Mouse (Mus musculus) limb, embryonic 10.5 days (tissue): ENCODE data around the gene Gnb5. TPM values are rescaled to one million over a fixed set of nuclear protein-coding genes. Genes with fewer than 3 reads are reported as not detected.

ENCODE experiments used
- DNase-seq: peaks from one replicate; pipeline ENCODE4 v3.0.0-alpha.2; 2017; ENCODE audit warnings: low spot score
- H3K27ac ChIP-seq: fragments of 300-500 bp; sonication (generic); 2 replicates; pipeline ENCODE4 v1.5.1; 2016; ENCODE audit warnings: mild to moderate bottlenecking
- H3K27me3 ChIP-seq: fragments of 300-500 bp; sonication (generic); 2 replicates; pipeline ENCODE4 v1.6.1; 2016; ENCODE audit warnings: low read depth, mild to moderate bottlenecking; ENCODE audit not compliant: poor library complexity, severe bottlenecking
- H3K36me3 ChIP-seq: fragments of 300-500 bp; sonication (generic); 2 replicates; pipeline ENCODE4 v1.6.1; 2016; ENCODE audit warnings: mild to moderate bottlenecking, moderate library complexity
- H3K4me1 ChIP-seq: fragments of 300-500 bp; sonication (generic); 2 replicates; pipeline ENCODE4 v1.6.1; 2016
- H3K4me3 ChIP-seq: fragments of 300-500 bp; sonication (generic); 2 replicates; pipeline ENCODE4 v1.5.1; 2016; ENCODE audit warnings: mild to moderate bottlenecking, moderate library complexity
- H3K9me3 ChIP-seq: fragments of 300-500 bp; sonication (generic); replicated peaks from 2 replicates; pipeline ENCODE4 v1.6.1; 2016; ENCODE audit warnings: mild to moderate bottlenecking
- WGBS: fragments of 180-500 bp; shearing (Covaris S2); methylation state at CpG from one replicate; pipeline ENCODE4 v1.1.7; 2016; 5-methylcytosine and 5-hydroxymethylcytosine counted together
- polyA plus RNA-seq: library from polyadenylated mRNA; unstranded; fragments of >200 nt; fragmentation: Nextera tagmentation; extraction: Ambion mirVana; gene quantifications from 2 replicates; pipeline ENCODE4 v1.2.1, GENCODE M21; 2016

Gnb5 gene
- polyA plus RNA-seq, 1 experiment from 2014 or later: 17.8 TPM

GRCm38 (mm10) chr9:75282179-75282578 lies 23.9 kb upstream of the Gnb5 start:
- Histone ChIP-seq H3K9me3 (no peaks in the 10 kb centered on the region), H3K27me3 (peaks cover 11% of the 10 kb centered on the region), H3K4me3 (no peak overlapping the region), H3K27ac (no peak overlapping the region), H3K4me1 (0 out of 2 replicates have a peak, but pooled peaks cover under 1% of the 10 kb centered on the region), H3K36me3 (no peaks in the 10 kb centered on the region)
- no peak for DNase-seq
- 92% methylated on average over 2 of the region's 2 CpGs for WGBS

DNA sequence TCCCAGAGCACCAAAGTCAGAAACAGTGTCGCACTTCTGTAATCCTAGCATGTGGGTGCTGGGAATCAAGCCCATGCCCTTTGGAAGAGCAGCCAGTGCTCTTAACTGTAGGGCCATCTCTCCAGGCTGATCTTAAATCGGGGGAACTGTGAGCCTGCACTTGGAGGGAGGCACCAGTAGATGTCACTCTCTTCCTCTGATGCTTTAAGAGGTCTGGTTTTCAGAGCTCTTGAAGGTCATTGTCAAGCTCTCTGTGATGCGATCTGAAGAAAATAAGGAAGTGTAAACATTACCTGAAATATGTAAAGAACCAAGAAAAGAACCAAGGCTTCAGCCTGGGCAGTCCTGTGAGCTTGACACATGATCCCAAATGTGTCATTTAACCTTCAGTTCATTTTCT lies 23.3 kb upstream of the Gnb5 start:
- H3K9me3 ChIP-seq: no peaks in the 10 kb centered on the region
- H3K27ac ChIP-seq: no peak overlapping the region
- H3K4me3 ChIP-seq: no peak overlapping the region
- 25% methylated on average over 3 of the region's 3 CpGs for whole genome bisulfite sequencing
- H3K36me3 ChIP-seq: no peaks in the 10 kb centered on the region
- H3K4me1 ChIP-seq: no peaks in the 10 kb centered on the region
- H3K27me3 ChIP-seq: peaks cover 11% of the 10 kb centered on the region
- DNase-seq: peak; percentile 40

GRCm38 (mm10) chr9:75283636-75284035 lies 22.5 kb upstream of the Gnb5 start:
- DNase-seq: no peak
- Histone ChIP-seq H3K36me3 (no peaks in the 10 kb centered on the region), H3K4me3 (no peak overlapping the region), H3K4me1 (no peaks in the 10 kb centered on the region), H3K27me3 (peaks cover 11% of the 10 kb centered on the region), H3K9me3 (no peaks in the 10 kb centered on the region), H3K27ac (no peak overlapping the region)
- 84% methylated on average over 8 of the region's 8 CpGs for WGBS

DNA sequence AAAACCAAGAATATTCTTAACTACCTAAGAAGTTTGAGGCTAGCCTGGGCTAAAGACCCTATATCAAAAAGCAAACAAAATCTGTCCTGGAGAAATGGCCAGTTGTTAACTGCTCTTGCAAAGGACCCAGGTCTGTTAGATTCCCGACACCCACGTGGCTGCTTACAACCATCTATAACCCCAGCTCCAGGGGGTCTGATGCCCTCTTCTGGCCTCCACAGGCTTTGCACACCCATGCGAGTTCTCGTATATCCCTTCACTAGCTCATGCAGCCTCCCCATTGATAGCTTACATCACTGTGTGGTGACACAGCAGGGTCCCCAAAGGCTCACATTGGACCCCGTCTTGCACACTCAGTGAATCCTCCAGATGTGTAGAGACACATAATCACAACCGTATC lies 20.7 kb upstream of the Gnb5 start:
- no peaks in the 10 kb centered on the region for H3K36me3 ChIP-seq
- no peaks in the 10 kb centered on the region for H3K4me1 ChIP-seq
- peaks cover 11% of the 10 kb centered on the region for H3K27me3 ChIP-seq
- 79% methylated on average over 6 of the region's 6 CpGs for WGBS
- no peak for DNase-seq
- no peak overlapping the region for H3K27ac ChIP-seq
- H3K4me3 ChIP-seq: no peak overlapping the region
- no peaks in the 10 kb centered on the region for H3K9me3 ChIP-seq

DNA sequence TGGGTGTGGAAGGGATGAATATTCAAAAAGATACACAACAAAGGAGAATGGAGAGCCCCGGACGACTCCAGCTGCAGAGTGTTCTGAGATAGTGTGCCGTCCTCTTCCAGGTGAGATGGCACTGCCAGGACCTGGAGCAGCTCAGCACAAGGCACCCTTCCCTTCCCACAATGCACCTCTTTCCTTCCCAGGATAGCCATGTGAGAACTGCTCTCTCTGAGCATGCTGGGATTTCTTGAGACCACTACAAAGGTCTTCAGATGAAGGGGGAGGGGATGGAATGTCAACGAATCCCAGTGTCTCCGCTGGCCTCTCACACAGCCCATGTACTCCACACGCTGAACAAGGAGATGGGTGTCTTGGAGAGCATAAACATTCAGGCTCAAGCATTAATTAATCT lies 18.5 kb upstream of the Gnb5 start:
- 81% methylated on average over 6 of the region's 6 CpGs for WGBS

DNA sequence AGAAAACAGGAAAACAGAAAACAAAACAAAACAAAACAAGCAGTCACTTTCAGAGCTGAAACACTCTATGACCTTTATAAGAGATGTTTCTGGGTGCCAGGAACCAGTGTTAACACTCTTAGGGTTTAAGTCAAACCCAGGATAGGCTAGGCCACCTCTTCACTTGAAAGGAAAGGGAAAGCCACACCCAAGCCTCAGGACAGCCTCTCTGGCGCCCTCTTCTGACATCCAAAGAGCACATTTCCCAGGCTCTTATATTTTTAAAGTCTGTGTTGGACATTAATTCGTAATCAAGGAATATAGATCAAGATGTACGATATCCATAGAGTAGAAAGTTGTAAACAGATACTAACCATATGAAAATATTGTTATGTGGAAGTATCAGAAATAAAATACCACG lies 16.5 kb upstream of the Gnb5 start:
- no peaks in the 10 kb centered on the region for H3K36me3 ChIP-seq
- DNase-seq: no peak
- 51% methylated on average over 4 of the region's 4 CpGs for WGBS

More for the DNA sequence above, 18.5 kb upstream of the Gnb5 start:
- no peak for DNase-seq
- Histone ChIP-seq H3K9me3 (no peaks in the 10 kb centered on the region), H3K27ac (no peak overlapping the region), H3K36me3 (no peaks in the 10 kb centered on the region), H3K4me1 (no peaks in the 10 kb centered on the region), H3K4me3 (no peak overlapping the region), H3K27me3 (no peaks in the 10 kb centered on the region)

GRCm38 (mm10) chr9:75299342-75299741 lies 6.7 kb upstream of the Gnb5 start:
- H3K4me1 ChIP-seq: 0 out of 2 replicates have a peak, but pooled peaks cover 2% of the 10 kb centered on the region
- H3K27me3 ChIP-seq: no peaks in the 10 kb centered on the region
- H3K4me3 ChIP-seq: no peak overlapping the region
- 87% methylated on average over 2 of the region's 2 CpGs for WGBS
- no peak for DNase-seq
- no peaks in the 10 kb centered on the region for H3K9me3 ChIP-seq
- H3K27ac ChIP-seq: no peak overlapping the region
- H3K36me3 ChIP-seq: no peaks in the 10 kb centered on the region

More for the DNA sequence above, 16.5 kb upstream of the Gnb5 start:
- Histone ChIP-seq H3K27ac (no peak overlapping the region), H3K9me3 (no peaks in the 10 kb centered on the region), H3K4me1 (peaks cover 5% of the 10 kb centered on the region; the same call in 1 of the 2 replicates), H3K4me3 (no peak overlapping the region), H3K27me3 (no peaks in the 10 kb centered on the region)

DNA sequence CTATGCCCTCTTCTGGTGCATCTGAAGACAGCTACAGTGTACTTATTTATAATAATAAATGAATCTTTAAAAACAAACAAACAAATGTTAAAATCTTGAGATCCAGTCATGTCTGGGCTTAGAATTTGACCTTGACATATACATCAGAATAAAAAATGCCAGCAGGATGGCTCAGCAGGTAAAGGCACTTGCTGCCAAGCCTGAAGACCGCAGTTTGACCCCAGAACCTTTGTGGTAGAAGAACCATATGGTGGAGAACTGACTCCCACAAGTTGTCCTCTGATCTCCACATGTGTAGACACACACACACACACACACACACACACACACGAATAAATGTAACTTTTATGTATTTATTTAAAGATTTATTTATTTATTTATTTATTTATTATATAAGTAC lies 3.1 kb upstream of the Gnb5 start:
- Histone ChIP-seq H3K9me3 (no peaks in the 10 kb centered on the region), H3K4me1 (0 out of 2 replicates have a peak, but pooled peaks cover 2% of the 10 kb centered on the region), H3K4me3 (no peak overlapping the region), H3K36me3 (no peaks in the 10 kb centered on the region), H3K27me3 (no peaks in the 10 kb centered on the region), H3K27ac (no peak overlapping the region)
- 77% methylated on average over 2 of the region's 2 CpGs for WGBS
- no peak for DNase-seq

- Histone ChIP-seq H3K27me3 (no peaks in the 10 kb centered on the region), H3K4me1 (0 out of 2 replicates have a peak, but pooled peaks cover 2% of the 10 kb centered on the region), H3K4me3 (peak overlapping the region; percentile 18; the same call in 1 of the 2 replicates), H3K9me3 (no peaks in the 10 kb centered on the region), H3K36me3 (no peaks in the 10 kb centered on the region), H3K27ac (no peak overlapping the region)
- WGBS: 37% methylated on average over 16 of the region's 16 CpGs
- DNase-seq: no peak
These were observed 2.3 kb upstream of the Gnb5 start for GRCm38 (mm10) chr9:75303701-75304261.

DNA sequence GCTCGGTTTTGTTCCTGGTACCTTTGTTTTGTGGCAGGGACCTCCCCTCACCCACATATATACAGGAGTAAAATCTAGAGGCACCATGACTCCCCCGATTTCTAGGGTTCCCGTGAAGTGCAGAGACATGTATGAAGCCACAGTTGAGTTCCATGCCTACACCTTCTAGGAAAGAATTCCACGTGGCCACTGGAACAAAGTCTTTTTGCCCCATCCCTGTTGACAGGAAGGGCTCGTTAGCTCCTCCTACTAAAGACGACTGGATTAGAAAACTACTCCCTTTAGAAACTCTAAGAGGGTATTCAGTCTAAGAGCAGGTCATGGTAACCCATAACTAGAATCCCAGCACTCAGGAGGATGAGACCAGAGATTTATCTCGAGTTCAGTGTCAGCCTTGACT lies 1.8 kb upstream of the Gnb5 start:
- Histone ChIP-seq H3K4me3 (peak overlapping the region; percentile 18; the same call in 1 of the 2 replicates), H3K4me1 (0 out of 2 replicates have a peak, but pooled peaks cover 2% of the 10 kb centered on the region), H3K27ac (no peak overlapping the region), H3K27me3 (no peaks in the 10 kb centered on the region), H3K36me3 (no peaks in the 10 kb centered on the region), H3K9me3 (no peaks in the 10 kb centered on the region)
- 43% methylated on average over 7 of the region's 7 CpGs for WGBS
- no peak for DNase-seq

GRCm38 (mm10) chr9:75307015-75307414 lies 927 bp downstream of the Gnb5 start:
- no peaks in the 10 kb centered on the region for H3K27me3 ChIP-seq
- 0 out of 2 replicates have a peak, but pooled peaks cover 2% of the 10 kb centered on the region for H3K4me1 ChIP-seq
- 86% methylated on average over 5 of the region's 5 CpGs for WGBS

GRCm38 (mm10) chr9:75308621-75309020 lies 2.5 kb downstream of the Gnb5 start:
- WGBS: 81% methylated on average over 5 of the region's 5 CpGs
- Histone ChIP-seq H3K36me3 (no peaks in the 10 kb centered on the region), H3K4me3 (no peak overlapping the region), H3K9me3 (no peaks in the 10 kb centered on the region), H3K4me1 (peaks cover 7% of the 10 kb centered on the region), H3K27ac (no peak overlapping the region), H3K27me3 (no peaks in the 10 kb centered on the region)
- DNase-seq: no peak

More at GRCm38 (mm10) chr9:75307015-75307414, 927 bp downstream of the Gnb5 start:
- no peak for DNase-seq
- Histone ChIP-seq H3K27ac (no peak overlapping the region), H3K4me3 (no peak overlapping the region), H3K36me3 (no peaks in the 10 kb centered on the region), H3K9me3 (no peaks in the 10 kb centered on the region)

GRCm38 (mm10) chr9:75312008-75312407 lies 5.9 kb downstream of the Gnb5 start:
- H3K27me3 ChIP-seq: no peaks in the 10 kb centered on the region
- H3K4me3 ChIP-seq: no peak overlapping the region
- WGBS: 17% methylated on average over 4 of the region's 4 CpGs
- DNase-seq: peak; percentile 87
- peaks cover 23% of the 10 kb centered on the region for H3K4me1 ChIP-seq
- H3K9me3 ChIP-seq: no peaks in the 10 kb centered on the region
- H3K36me3 ChIP-seq: no peaks in the 10 kb centered on the region
- H3K27ac ChIP-seq: no peak overlapping the region
